Mouse (Mus musculus) mesoderm, embryonic 11.5 days (tissue): ENCODE measurements around the gene Psmd9.

Experiments used
- DNase-seq: peaks from one replicate; pipeline ENCODE4 v3.0.0-alpha.2; 2012; ENCODE audit warnings: low read depth, low spot score

Gene Psmd9

GRCm38 (mm10) chr5:123239501-123239900, 70.3 kb downstream of the Psmd9 start:
- no peak for DNase-seq

- peak; percentile 74 for DNase-seq
Measured at GRCm38 (mm10) chr5:123245518-123245917, 76.3 kb downstream of the Psmd9 start.

- DNase-seq = no peak
Measured at GRCm38 (mm10) chr5:123251390-123251789, 82.2 kb downstream of the Psmd9 start.

- DNase-seq = peak; percentile 97
Measured at GRCm38 (mm10) chr5:123251834-123252233, 82.6 kb downstream of the Psmd9 start, which contains the start of gene Wdr66. Gene Wdr66, plus strand, starts transcription at chr5:123252102.

GRCm38 (mm10) chr5:123256841-123257755, 87.9 kb downstream of the Psmd9 start:
- no peak for DNase-seq

- no peak for DNase-seq
Measured at GRCm38 (mm10) chr5:123258990-123259389, 89.8 kb downstream of the Psmd9 start.

- no peak for DNase-seq
Measured at GRCm38 (mm10) chr5:123260698-123261097, 91.5 kb downstream of the Psmd9 start.

- no peak for DNase-seq
Measured at GRCm38 (mm10) chr5:123266909-123267308, 97.7 kb downstream of the Psmd9 start.

GRCm38 (mm10) chr5:123268477-123269474, 99.6 kb downstream of the Psmd9 start:
- no peak for DNase-seq

GRCm38 (mm10) chr5:123270917-123271316, 101.7 kb downstream of the Psmd9 start:
- DNase-seq = no peak

- DNase-seq = no peak
Measured at GRCm38 (mm10) chr5:123272927-123273326, 103.7 kb downstream of the Psmd9 start.

GRCm38 (mm10) chr5:123276636-123277341, 107.6 kb downstream of the Psmd9 start:
- DNase-seq = no peak

- no peak for DNase-seq
Measured at GRCm38 (mm10) chr5:123277342-123277701, 108.1 kb downstream of the Psmd9 start.

- no peak for DNase-seq
Measured at GRCm38 (mm10) chr5:123277704-123278103, 108.5 kb downstream of the Psmd9 start.

- no peak for DNase-seq
Measured at GRCm38 (mm10) chr5:123279248-123279647, 110.0 kb downstream of the Psmd9 start.

GRCm38 (mm10) chr5:123281336-123282136, 112.3 kb downstream of the Psmd9 start:
- DNase-seq = no peak

GRCm38 (mm10) chr5:123285174-123285573, 116.0 kb downstream of the Psmd9 start:
- DNase-seq = no peak

GRCm38 (mm10) chr5:123288079-123288478, 118.9 kb downstream of the Psmd9 start:
- DNase-seq = no peak

GRCm38 (mm10) chr5:123294653-123295052, 125.4 kb downstream of the Psmd9 start:
- DNase-seq = no peak

- DNase-seq = no peak
Measured at GRCm38 (mm10) chr5:123296224-123296806, 127.1 kb downstream of the Psmd9 start.
